Mouse (Mus musculus) embryonic facial prominence, embryonic 11.5 days (tissue): ENCODE measurements around the gene Ror2. TPM values are rescaled to one million over a fixed set of nuclear protein-coding genes. Genes with fewer than 3 reads are reported as not detected.

ENCODE experiments used
- ATAC-seq: fragments of 200-750 bp; cut with Nextera tagmentation; replicated peaks from 2 replicates; pipeline ENCODE4 v1.8.0; 2017; ENCODE audit warnings: low read depth; ENCODE audit not compliant: insufficient number of reproducible peaks, low FRiP score, low TSS enrichment
- DNase-seq: peaks from one replicate; pipeline ENCODE4 v3.0.0-alpha.2; 2015; ENCODE audit warnings: low spot score
- H3K27ac ChIP-seq: fragments of 300-500 bp; sonication (generic); replicated peaks from 2 replicates; pipeline ENCODE4 v1.5.1; 2014; ENCODE audit warnings: mild to moderate bottlenecking, low read depth, low read length, control low read depth
- H3K27me3 ChIP-seq: fragments of 300-500 bp; sonication (generic); 2 replicates; pipeline ENCODE4 v1.6.1; 2014; ENCODE audit warnings: mild to moderate bottlenecking, low read length, moderate library complexity, mixed read lengths; ENCODE audit not compliant: control insufficient read depth, insufficient read depth
- H3K36me3 ChIP-seq: fragments of 300-500 bp; sonication (generic); replicated peaks from 2 replicates; pipeline ENCODE4 v1.6.1; 2014; ENCODE audit warnings: low read depth, mild to moderate bottlenecking, low read length, moderate library complexity, mixed read lengths; ENCODE audit not compliant: control insufficient read depth, insufficient read depth
- H3K4me1 ChIP-seq: fragments of 300-500 bp; sonication (generic); 2 replicates; pipeline ENCODE4 v1.6.1; 2014; ENCODE audit warnings: low read length, mixed read lengths; ENCODE audit not compliant: control insufficient read depth, insufficient read depth
- H3K4me2 ChIP-seq: fragments of 300-500 bp; sonication (generic); 2 replicates; pipeline ENCODE4 v1.6.1; 2014; ENCODE audit warnings: low read depth, mild to moderate bottlenecking, control low read depth, low read length, moderate library complexity
- H3K4me3 ChIP-seq: fragments of 300-500 bp; sonication (generic); 2 replicates; pipeline ENCODE4 v1.5.1; 2014; ENCODE audit warnings: low read depth, low read length, control low read depth
- H3K9ac ChIP-seq: fragments of 300-500 bp; sonication (generic); replicated peaks from 2 replicates; pipeline ENCODE4 v1.6.1; 2014; ENCODE audit warnings: mild to moderate bottlenecking, control low read depth, low read length
- H3K9me3 ChIP-seq: fragments of 300-500 bp; sonication (generic); replicated peaks from 2 replicates; pipeline ENCODE4 v1.6.1; 2016; ENCODE audit warnings: mild to moderate bottlenecking, low read length, inconsistent platforms, mixed read lengths; ENCODE audit not compliant: control insufficient read depth
- WGBS: fragments of 180-500 bp; shearing (Covaris S2); extraction: QIAGEN DNeasy Blood & Tissue Kit; methylation state at CpG from one replicate; pipeline ENCODE4 v1.1.7; 2014; 5-methylcytosine and 5-hydroxymethylcytosine counted together
- polyA plus RNA-seq: library from polyadenylated mRNA; unstranded; fragments of >200 nt; fragmentation: Nextera tagmentation; extraction: Ambion mirVana; gene quantifications from 2 replicates; pipeline ENCODE4 v1.2.1, GENCODE M21; 2014

Ror2 gene
- polyA plus RNA-seq, 1 experiment from 2014 or later = 10.2 TPM

GRCm38 (mm10) chr13:53208556-53208955, 77.4 kb downstream of the Ror2 start:
- Histone ChIP-seq H3K27me3 (no peaks in the 10 kb centered on the region), H3K27ac (no peak overlapping the region), H3K4me3 (no peak overlapping the region), H3K4me2 (no peak overlapping the region), H3K9ac (no peak overlapping the region), H3K9me3 (no peaks in the 10 kb centered on the region), H3K36me3 (no peaks in the 10 kb centered on the region), H3K4me1 (peaks cover 21% of the 10 kb centered on the region)
- DNase-seq (no peak), ATAC-seq (no peak)
- WGBS = 82% methylated on average over 10 of the region's 10 CpGs

DNA sequence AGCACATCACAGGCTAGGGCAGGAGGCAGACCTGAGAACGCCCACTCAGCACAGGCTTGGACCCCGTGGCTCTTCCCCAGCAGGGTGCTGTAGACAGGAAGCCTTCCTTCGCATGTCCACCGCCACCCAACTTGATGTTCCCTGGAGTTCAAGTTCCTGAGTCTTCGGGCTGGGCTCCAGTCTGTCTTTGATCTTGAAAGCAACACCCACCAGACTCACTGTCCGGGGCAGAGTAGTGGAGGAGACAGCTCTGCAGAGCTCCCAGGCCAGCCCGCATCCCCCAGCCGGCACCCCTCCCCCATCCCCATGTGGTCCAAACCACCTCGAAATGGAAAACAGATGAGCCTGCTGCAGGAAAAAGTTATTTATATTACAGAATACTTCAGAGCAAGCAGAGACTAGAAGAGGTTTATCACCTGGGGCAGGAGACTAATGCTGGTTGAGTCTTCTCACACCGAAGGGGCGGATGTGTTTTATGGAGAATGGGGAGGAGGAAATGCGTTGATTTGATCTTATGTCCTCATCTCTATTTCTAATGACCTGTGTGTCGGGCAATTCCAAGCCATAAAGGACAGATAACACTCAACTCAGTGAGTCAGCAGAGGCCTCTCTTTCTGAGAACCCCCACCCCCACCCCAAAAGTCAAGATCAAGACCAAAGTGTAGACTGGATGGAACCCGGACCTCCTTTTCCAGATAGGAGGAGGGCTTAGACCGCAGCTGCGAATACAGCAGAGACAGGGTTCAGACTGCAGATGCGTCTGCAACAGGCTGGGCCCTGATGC, 80.6 kb downstream of the Ror2 start:
- H3K27me3 ChIP-seq = no peaks in the 10 kb centered on the region
- H3K9me3 ChIP-seq = no peaks in the 10 kb centered on the region
- no peak overlapping the region for H3K9ac ChIP-seq
- 17% methylated on average over 17 of the region's 17 CpGs for WGBS
- no peak overlapping the region for H3K4me3 ChIP-seq
- DNase-seq = peak; percentile 91
- H3K27ac ChIP-seq = peak overlapping the region; percentile 80
- peak overlapping the region; percentile 17 for H3K4me2 ChIP-seq
- H3K4me1 ChIP-seq = peaks cover 14% of the 10 kb centered on the region
- H3K36me3 ChIP-seq = no peaks in the 10 kb centered on the region
- peak; percentile 83; the same call in 1 of the 2 replicates for ATAC-seq

- 55% methylated on average over 5 of the region's 5 CpGs for WGBS
- no peaks in the 10 kb centered on the region for H3K9me3 ChIP-seq
- no peaks in the 10 kb centered on the region for H3K36me3 ChIP-seq
- ATAC-seq (no peak), DNase-seq (no peak)
- no peaks in the 10 kb centered on the region for H3K27me3 ChIP-seq
- H3K9ac ChIP-seq = no peak overlapping the region; the same call in 1 of the 2 replicates
- H3K27ac ChIP-seq = peak overlapping the region; percentile 69
- no peak overlapping the region for H3K4me3 ChIP-seq
- no peak overlapping the region; the same call in 1 of the 2 replicates for H3K4me2 ChIP-seq
- peaks cover 16% of the 10 kb centered on the region for H3K4me1 ChIP-seq
These were observed 83.5 kb downstream of the Ror2 start for GRCm38 (mm10) chr13:53202439-53202830.

DNA sequence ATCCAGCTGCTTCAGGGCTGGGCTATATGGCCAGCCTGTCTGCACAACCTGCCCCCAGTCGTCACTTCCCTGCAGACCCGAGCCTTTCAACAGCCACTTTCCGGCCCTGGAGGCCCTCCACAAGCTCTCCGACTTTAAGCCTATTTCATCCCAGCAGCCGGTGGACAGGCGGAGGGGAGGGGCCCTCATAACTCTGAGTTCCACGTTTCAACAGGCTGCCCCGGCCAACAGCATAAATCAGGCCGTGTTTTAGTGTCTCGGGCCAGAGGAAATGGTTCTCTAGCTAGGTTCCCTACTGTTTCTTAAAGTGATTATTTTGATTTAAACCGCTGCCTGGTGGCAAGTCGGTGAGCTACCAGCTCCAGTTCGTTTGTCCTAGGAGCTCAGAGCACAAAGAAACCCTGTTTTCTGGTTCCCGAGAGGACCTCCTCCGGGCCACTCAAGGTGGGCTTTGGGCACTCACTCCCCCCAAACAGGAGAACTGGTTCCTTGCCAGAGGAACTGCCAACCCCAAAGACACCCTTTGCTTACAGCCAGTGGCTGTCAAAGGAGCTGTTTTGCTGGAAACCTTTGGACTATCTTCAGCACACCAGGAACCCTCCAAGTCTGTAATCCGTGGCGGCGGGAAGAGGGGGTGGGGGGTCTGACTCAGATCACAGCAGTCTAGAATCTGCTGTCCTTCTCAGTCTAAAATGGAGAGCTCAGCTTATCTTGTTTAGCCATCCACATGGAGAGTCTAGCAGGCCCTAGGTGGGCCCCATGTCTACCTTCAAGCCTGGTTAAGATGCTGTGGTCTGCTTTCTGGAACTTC, 84.1 kb downstream of the Ror2 start:
- Histone ChIP-seq H3K36me3 (no peaks in the 10 kb centered on the region), H3K4me2 (no peak overlapping the region; the same call in 1 of the 2 replicates), H3K9me3 (no peaks in the 10 kb centered on the region), H3K4me1 (peaks cover 20% of the 10 kb centered on the region), H3K4me3 (no peak overlapping the region), H3K27me3 (no peaks in the 10 kb centered on the region), H3K9ac (no peak overlapping the region; the same call in 1 of the 2 replicates), H3K27ac (peak overlapping the region; percentile 69)
- ATAC-seq (no peak), DNase-seq (peak; percentile 75)
- 11% methylated on average over 18 of the region's 18 CpGs for WGBS

DNA sequence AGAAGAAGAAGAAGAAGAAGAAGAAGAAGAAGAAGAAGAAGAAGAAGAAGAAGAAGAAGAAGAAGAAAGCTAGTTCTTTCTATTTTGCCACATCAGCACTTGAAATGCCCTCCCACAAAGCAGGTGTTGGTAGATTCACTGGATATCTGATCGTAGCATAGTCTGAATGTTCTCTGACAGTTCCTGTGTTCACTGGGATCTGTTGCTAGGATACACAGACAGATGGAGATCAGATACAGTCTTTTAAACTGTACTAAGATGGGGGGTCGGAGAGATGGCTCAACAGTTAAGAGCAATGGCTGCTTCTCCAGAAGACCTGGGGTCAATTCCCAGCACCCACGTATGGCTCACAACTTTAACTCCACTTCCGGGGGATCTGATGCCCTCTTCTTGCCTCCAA, 85.8 kb downstream of the Ror2 start:
- Histone ChIP-seq H3K4me2 (no peak overlapping the region), H3K27ac (no peak overlapping the region), H3K36me3 (no peaks in the 10 kb centered on the region), H3K9me3 (no peaks in the 10 kb centered on the region), H3K4me1 (peaks cover 19% of the 10 kb centered on the region), H3K9ac (no peak overlapping the region), H3K27me3 (no peaks in the 10 kb centered on the region), H3K4me3 (no peak overlapping the region)
- DNase-seq (no peak), ATAC-seq (no peak)
- 69% methylated on average over 4 of the region's 4 CpGs for WGBS

DNA sequence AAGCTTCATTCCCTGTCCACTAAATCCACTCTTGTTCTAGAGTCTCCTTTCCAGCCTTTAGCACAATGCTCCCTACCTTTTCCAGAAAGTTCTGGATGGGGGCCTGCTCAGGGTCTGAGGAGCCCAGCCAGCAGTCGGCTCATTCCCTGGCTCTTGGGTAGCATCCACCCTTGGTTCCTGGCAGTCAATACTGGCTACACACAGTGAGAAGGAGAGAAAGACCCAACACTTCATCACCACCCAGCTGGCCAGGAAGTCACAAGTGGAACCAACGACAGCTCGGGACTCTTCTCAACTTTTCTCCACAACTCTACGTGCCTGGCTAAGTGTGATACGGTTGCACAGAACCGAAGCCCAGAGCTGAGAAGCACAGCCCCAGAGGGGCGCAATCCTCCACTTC, 86.7 kb downstream of the Ror2 start:
- Histone ChIP-seq H3K36me3 (no peaks in the 10 kb centered on the region), H3K9ac (no peak overlapping the region), H3K4me3 (no peak overlapping the region), H3K4me2 (no peak overlapping the region), H3K9me3 (no peaks in the 10 kb centered on the region), H3K27ac (no peak overlapping the region), H3K4me1 (peaks cover 15% of the 10 kb centered on the region), H3K27me3 (no peaks in the 10 kb centered on the region)
- no peak for ATAC-seq
- WGBS = 88% methylated on average over 7 of the region's 7 CpGs
- no peak for DNase-seq

GRCm38 (mm10) chr13:53196690-53197089, 89.2 kb downstream of the Ror2 start:
- H3K36me3 ChIP-seq = no peaks in the 10 kb centered on the region
- no peak overlapping the region for H3K4me3 ChIP-seq
- WGBS = 60% methylated on average over 6 of the region's 7 CpGs
- no peak overlapping the region for H3K4me2 ChIP-seq
- H3K4me1 ChIP-seq = peaks cover 11% of the 10 kb centered on the region
- no peak for ATAC-seq
- no peak for DNase-seq
- no peaks in the 10 kb centered on the region for H3K9me3 ChIP-seq
- H3K9ac ChIP-seq = no peak overlapping the region
- H3K27me3 ChIP-seq = no peaks in the 10 kb centered on the region
- H3K27ac ChIP-seq = no peak overlapping the region
